Mouse (Mus musculus): ENCODE data around the gene Wbp2. TPM values are rescaled to one million over a fixed set of nuclear protein-coding genes. Genes with fewer than 3 reads are reported as not detected.

Gene Wbp2
- polyA plus RNA-seq, 2 experiments from 2014 or later: 133 to 265 TPM

DNA sequence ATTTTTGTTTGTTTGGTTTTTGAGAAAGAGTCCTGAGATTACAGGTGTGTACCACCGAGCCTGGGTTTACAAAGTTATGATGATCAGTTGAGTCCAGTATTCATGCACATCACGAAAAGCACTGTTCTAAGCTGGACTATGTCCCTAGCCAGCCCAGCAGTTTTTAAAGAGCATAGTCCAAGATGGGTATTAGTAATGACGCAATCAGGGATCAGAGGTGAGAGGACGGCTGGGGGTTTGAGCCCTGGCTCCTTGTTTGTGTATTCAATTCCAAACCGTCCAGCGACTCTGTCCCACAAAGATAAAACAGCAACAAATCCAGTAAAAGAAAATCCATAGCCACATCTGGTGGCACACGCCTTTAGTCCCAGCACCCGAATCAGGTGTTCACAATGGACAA, 1.4 kb upstream of the Wbp2 start:
- ATAC-seq: no peak

GRCm38 (mm10) chr11:116087194-116088130, 667 bp upstream of the Wbp2 start:
- peak; percentile 59 for ATAC-seq

- ATAC-seq: no peak
These were observed 2.6 kb downstream of the Wbp2 start for GRCm38 (mm10) chr11:116084166-116084565.

- ATAC-seq: no peak
These were observed 3.6 kb downstream of the Wbp2 start for GRCm38 (mm10) chr11:116083096-116083672.

- ATAC-seq: no peak
These were observed 5.7 kb downstream of the Wbp2 start for GRCm38 (mm10) chr11:116081081-116081480.

- no peak for ATAC-seq
These were observed 7.3 kb downstream of the Wbp2 start for GRCm38 (mm10) chr11:116079511-116079910.

DNA sequence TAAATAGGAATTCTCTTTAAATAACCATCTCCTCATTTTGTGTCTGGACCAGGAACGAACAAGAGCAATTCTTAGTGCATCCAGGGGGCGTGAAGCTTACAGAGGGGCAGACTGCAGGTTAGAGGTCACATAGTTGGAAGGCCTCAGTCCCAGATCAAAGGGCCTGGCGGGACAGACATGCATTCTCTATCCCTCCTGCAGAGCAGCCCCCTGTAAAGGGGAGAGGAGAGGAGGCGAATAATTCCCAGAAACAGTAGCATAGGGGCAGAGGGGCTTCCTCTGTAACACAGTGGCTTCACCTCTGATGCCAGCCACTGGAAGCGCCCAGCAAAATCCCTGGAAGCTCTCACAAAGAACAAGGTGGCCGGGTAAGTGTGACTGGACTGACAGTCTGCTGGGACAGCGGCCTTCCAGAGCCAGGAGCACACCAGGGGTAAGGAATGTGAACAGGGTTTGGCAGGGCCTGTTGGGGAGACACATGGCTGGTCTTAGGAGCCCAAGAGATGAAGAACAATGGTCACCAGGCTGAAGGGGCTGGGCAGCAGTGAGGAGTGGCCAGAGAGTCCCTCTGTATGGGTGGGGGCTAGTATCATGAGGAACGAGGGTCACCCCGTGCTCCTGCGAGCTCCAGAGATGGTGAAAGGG, 8.0 kb downstream of the Wbp2 start:
- ATAC-seq: no peak

- peak; percentile 78 for ATAC-seq
These were observed 8.6 kb downstream of the Wbp2 start for GRCm38 (mm10) chr11:116078221-116078620.

- peak; percentile 54 for ATAC-seq
These were observed 9.2 kb downstream of the Wbp2 start, which contains the start of gene Unc13d for GRCm38 (mm10) chr11:116077446-116078204. Gene Unc13d, minus strand, starts transcription at chr11:116077961.

GRCm38 (mm10) chr11:116076836-116077235, 10.0 kb downstream of the Wbp2 start:
- peak; percentile 60 for ATAC-seq

DNA sequence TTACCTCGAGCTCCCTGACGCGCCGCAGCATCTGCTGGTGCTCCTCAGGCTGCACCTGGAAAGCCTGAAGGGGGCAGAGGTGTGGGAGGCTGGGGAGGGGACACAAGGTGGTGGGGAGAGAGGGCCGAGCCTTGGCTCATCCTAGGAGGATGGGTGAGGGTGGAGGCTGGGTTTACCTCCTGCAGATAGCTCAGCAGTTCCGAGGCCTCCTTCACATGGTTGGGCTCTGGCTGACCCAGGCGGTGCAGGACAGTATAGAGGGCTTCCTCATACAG, 10.6 kb downstream of the Wbp2 start:
- ATAC-seq: no peak

DNA sequence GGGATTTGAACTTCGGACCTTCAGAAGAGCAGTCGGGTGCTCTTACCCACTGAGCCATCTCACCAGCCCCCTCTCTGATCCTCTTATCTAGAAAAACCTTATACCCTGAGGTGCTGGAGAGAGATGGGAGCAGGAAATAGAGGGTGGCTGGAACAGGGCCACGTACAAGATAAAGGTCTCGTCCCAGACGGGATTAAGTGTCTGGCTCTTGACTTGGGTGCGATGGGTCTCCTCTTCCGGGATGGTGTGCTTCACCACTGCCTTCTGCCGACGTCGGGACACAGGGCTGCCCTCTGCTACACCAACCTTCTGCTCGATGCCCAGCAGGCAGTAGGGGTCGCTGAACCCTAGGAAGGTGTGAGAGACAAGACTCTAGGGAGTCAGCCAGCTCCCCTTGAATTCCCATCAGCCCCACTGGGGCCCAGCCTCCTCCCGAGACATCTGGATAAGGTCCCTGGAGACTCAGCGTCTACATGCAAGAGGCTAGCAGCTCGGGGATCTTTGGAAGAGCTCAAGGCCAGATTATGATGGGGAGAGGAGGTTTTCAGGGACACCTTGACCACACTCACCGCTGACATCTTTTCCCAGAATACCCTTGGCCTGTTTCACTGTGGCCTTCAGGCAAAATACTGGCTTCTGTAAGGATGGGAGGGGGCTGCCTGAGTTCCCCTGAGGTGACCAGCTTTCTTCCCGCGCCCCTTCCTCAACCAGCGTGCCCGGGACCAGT, 11.1 kb downstream of the Wbp2 start:
- no peak for ATAC-seq

DNA sequence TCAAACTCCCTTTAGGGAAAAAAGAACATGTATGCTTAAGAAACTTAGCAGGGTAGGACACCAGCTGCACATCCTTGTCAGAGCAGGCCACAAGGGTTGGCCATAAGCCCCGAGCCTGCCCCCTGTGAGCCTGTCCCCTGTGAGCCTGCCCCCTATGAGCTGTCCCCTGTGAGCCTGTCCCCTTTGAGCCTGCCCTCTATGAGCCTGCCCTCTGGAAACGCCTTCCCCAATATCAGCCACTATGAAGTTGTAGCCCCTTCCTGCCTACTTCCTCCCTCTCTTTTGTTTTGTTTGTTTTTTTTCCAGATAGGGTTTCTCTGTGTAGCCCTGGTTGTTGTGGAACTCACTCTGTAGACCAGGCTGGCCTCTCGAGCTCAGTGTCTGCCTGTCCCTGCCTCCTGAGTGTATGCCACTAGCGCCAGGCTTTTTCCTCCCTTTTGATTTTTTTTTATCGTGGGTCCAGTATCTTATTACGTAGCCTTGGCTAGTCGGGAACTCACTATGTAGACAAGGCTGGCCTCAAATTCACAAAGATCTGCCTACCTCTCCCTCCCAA, 12.3 kb downstream of the Wbp2 start:
- no peak for ATAC-seq

DNA sequence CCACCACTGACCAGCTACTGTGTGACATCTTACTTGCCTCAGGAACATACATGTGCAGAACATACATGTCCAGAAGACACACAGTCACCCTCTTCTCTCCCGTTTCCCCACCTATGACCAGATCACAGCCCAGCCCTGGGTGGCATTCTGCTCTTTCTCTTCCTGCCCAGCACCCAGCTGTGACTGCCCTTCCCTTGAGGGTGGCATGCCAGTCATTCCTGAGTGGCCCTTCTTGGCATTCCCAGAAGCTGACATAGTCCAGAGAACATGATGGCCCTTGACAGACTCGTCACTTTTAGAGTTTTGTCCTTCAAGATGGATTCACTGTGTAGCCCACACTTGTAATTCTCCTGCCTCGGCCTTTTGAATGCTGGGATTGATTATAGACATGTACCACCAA, 14.2 kb downstream of the Wbp2 start:
- ATAC-seq: no peak

GRCm38 (mm10) chr11:116071510-116071909, 15.3 kb downstream of the Wbp2 start:
- peak; percentile 78 for ATAC-seq

GRCm38 (mm10) chr11:116065345-116065744, 21.4 kb downstream of the Wbp2 start:
- no peak for ATAC-seq

DNA sequence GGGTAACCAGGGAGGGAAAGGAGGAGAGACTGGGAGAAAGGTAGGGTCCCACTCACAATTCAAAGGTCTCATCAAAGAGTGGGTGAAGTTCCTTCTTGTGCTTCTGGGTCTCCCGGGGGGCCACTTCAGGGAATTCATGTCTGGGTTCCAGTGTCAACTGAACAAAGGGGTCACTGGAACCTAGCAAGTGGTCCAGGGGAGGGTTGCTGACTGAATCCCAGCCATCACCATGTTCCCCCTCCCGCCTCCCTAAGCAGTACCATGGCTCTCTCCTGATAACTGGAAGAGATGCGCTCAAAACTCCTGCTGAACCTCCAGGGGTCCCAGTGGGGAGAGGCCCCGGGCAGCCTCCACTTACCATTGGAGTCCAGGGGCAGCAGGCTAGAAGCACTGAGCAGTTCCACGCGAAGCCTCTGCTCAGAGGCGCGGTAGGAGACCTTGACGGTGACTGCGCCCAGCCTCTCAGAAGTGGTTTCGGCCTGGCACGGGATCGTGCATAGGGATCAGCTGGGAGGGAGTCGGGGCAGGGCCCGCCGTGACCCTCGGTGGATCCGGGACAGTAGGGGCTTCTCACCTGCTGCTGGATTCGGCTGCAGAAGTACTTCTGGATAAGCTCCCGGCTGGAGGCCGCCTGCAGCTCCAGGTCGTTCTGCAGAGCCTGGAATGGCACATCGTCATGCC, 22.5 kb downstream of the Wbp2 start:
- ATAC-seq: no peak

DNA sequence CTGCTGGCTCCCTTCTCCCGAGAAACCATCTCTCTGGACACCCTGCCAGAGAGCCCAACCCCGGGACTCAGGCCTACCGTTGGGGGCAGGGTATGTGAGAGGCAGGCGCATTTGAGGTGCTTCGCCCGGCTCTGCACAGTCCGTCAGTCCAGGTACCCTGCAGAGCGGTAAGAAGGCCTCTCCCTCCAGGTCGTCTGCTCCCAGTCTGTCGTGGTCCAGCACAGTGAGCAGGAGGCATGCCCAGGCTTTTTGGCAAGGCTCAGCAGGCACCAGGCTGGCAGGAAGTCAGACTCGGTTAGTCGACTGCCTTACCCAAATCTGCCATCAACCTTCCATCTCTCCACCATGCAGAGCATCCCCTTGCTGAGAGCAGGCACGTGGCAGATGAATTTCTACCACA, 23.2 kb downstream of the Wbp2 start:
- no peak for ATAC-seq

DNA sequence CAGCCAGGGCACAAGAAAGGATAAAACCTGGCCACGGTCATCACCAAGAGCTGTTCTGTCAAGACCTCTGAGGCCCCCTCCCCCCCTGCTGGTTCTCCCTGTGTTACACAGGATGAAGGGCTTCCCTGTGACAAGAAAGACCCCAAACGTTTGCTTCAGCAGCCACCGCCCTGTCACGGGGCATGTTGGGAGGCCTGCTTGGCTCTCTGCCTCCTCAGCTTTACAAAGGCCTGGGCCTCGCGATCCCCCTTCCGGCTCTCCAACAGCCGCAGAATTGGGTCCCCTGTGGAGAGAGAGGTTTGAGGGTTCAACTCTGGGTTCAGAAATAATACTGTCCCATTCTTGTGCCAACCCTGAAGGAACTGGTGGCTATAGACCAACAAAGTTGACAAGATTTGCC, 24.3 kb downstream of the Wbp2 start:
- ATAC-seq: no peak

DNA sequence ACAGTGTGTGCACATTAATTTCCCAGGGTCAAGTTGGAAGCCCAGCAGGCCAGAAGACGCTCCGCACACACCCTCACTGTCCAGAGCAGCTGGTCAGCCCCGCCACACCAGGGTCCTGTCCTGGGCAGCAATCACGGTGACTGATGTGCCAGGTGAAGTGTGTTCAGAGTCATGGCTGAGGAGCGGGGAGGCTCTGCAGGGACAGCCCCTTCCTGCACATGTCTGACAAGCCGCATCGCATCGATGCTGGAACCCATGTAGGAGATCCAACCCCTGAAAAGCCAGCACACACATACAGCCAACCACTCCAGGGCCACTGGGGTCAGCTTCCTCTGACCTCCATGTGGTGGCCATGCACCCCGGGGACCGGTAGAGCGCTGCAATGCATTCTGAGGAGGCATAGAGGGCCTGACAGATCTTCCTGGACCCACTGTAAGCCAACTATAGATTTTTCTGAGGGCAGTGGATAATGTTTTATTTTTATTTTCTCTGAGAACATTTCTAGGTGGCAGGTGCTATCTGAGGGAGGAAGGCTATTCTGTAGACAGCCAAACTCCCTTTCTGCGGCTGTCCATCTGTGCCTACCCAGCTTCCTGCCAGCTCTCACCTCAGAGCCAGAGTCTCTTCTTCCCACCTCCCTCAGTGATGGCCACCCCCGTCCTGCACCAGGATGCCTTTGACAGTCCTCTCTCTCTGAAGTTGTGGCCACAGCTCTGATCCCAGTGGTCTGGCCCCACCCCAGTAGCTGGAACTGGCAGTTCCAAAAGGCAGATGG, 25.0 kb downstream of the Wbp2 start:
- ATAC-seq: no peak

DNA sequence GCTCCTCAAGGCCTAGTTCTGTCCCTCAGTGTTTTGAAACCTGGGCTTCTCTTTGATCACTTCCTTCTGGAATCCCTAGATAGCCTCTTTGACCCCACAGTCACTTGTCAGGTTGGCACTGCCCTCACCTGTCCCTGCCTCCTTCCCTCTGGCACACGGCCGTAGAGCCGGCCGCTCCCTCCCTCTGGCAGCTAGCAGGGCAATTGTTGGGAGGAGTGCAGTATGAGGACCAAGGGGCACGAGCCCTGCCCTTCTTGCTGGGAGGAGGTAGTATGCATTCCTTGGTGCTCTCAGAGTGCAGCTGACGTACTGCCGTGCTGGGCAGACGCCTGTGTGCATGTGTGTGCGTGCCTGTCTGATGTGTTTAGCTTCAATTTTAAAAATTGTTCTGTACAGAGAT, 26.2 kb downstream of the Wbp2 start:
- ATAC-seq: no peak

Measured in CD4-positive, CD25-positive, alpha-beta regulatory T cell, adult 4 months (primary cell).